Mouse (Mus musculus): ENCODE measurements around the gene Igsf3. TPM values are rescaled to one million over a fixed set of nuclear protein-coding genes. Genes with fewer than 3 reads are reported as not detected.

Gene Igsf3
- total RNA-seq, 2 experiments from 2014 or later = 18.0 to 18.5 TPM

DNA sequence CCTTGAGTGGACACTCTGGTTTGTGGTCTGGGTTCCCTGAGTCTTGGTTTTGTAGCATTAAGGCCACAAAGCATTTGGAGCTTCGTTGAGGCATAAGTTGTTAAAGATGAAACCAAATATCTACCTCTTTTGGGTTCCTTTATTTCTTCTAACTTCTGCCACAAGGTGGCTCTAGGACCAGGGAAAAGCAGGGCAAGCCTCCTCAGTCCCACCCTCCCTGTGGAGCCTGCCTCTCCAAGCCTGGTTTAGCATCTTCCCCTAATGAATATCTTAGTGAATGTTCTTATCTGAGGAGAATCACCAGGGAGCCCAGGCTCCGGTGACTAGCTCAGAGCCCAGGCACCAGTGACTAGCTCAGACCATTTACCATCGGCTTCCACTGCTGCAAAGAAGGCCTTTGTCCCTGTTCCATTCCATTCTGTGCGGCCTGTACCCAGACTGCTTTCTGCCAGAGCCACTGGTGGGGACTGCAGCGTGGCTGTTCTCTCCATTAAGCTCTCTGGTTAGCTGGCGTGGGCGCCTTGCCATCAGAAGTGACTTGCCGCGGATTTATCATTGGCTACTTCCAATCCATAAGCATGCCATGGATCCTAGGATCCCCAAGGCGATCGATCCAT lies 66.5 kb downstream of the Igsf3 start:
- peak in 1 of 2 experiments; percentile 15 for DNase-seq (ENCODE audit: low spot score in 2 of 2)

DNA sequence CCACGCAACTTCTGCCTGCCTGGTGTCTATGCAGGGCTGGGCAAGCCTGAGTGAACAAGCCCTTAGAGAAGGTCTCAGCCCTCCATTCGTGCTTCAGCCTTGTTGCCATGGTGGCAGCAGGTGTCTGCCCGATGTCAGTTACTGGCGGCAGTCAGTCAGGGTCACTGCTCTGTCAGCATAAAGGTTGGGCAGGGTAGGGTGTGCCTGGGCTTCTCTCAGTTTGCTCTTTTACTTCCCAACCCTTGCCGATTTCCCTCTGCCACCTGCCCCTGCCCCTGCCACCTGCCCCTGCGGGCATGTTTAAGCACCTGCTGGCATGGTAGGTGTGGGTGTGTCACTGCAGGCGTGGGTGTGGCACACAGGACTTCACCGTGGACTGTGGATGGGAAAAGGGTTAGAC lies 67.6 kb downstream of the Igsf3 start:
- no peak for DNase-seq (ENCODE audit: low spot score in 2 of 2)

DNA sequence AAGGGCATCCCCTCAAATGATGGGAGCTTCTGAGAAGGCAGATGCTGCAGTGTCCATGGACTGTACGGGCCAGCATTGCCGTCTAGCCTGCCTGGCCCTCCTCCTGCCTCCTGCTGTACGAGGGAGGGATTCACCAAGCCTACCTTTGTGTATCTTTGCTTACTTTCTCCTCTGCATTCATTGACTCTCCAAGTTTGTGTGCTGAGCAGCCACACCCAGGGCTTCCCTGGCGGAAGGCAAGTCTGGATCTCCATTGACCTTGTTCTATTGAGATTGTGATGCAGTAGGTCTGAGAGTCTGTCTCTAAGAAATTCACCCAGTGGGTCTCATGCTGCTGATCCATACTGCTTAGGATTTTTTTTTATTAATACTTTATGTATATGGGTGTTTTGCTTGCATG lies 70.4 kb downstream of the Igsf3 start:
- no peak for DNase-seq (ENCODE audit: low spot score in 2 of 2)

DNA sequence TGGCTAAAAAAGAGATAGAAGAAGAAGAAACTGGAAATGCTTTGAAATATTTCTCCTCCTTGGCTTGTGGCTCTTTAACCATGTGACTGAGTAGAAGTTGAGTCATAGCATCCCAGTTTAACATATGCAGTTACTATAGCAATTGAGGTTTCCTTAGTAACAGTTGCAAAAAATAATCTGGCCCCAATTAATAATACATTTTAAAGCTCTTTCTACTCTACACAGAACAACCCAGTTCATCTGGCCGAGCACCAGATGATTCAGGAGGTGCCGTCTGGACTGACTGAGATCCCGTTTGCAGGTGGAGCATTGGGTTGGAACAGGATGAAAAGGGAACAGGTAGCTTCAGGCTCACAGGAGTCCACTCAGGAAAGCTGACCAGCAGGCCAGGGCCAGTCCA lies 71.9 kb downstream of the Igsf3 start:
- peak in 1 of 2 experiments; percentile 46 for DNase-seq (ENCODE audit: low spot score in 2 of 2)

DNA sequence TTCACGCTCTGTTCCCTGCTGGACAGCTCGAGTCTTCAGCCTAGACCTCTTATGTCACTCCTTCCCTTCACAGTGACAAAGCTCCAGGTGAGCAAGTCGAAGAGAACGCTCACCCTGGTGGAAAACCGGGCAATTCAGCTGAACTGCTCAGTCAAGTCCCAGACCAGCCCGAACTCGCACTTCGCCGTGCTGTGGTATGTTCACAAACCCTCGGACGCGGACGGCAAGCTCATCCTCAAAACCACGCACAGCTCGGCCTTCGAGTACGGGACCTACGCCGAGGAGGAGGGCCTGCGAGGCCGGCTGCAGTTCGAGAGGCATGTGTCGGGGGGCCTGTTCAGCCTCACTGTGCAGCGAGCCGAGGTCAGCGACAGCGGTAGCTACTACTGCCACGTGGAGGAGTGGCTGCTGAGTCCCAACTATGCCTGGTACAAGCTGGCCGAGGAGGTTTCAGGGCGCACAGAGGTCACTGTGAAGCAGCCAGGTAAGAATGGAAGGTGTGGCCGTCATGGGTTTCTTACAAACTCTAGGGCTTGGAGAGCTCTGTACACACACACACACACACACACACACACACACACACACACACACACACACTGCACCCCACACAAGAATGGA lies 74.0 kb downstream of the Igsf3 start:
- DNase-seq (ENCODE audit: low spot score in 2 of 2) = no peak

DNA sequence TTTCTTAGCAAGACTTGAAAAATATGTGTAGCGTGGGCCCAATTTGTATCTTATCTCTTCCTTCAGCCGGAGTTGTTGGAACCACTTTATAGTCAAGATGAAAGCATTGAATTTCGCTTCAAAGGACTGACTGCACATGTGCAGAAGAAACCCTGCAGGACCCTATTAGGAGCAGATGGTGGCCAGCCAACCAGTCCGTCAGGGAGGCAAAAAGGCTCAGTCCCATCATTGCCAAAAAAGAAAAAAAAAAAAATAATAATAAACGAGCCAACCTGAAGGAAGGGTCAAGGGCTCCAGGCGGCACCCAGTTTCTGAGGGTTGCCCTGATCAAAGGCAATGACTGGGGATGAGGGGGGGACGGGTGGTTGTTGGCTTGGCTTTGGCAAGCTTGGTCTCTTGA lies 83.7 kb downstream of the Igsf3 start:
- no peak for DNase-seq (ENCODE audit: low spot score in 2 of 2)

DNA sequence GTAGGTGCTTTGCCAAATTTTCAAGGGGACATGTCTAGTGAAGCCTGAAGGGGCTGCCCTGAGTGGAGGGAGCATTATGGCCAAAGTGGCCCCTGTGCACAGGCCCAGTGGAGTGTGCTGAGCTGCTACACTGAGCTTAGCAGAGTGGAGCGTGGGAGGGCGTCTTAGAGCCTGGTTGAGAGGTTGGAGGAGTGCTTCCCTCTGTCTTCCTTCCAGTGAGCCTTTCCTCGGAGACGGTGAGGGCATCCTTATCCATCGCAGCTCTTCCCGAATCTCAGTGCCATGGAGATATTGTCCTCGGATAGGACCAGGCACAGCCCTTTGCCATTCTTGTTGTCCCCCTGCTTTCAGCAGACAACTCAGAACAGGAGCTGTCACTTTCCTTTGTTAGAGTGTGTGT lies 84.2 kb downstream of the Igsf3 start:
- DNase-seq (ENCODE audit: low spot score in 2 of 2) = no peak

DNA sequence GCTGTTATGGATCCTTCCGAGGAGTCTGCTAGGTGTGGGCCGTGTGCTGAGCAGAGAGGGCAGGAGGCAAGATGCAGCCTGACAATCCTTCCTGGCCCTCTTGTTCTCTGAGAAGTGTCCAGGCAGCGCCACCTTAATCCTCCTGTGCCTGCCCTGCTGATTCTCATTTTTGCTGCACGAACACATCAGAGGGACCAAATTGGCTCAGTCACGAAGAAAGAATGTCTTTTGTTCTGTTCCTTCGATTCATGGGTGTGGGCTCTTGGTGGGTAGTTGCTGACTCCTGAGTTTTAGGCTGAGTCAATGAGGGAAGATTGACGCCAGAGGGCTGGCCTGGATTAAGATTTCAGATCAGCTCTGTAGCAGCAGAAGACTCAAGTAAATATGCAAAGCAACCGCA lies 84.9 kb downstream of the Igsf3 start:
- no peak for DNase-seq (ENCODE audit: low spot score in 2 of 2)

DNA sequence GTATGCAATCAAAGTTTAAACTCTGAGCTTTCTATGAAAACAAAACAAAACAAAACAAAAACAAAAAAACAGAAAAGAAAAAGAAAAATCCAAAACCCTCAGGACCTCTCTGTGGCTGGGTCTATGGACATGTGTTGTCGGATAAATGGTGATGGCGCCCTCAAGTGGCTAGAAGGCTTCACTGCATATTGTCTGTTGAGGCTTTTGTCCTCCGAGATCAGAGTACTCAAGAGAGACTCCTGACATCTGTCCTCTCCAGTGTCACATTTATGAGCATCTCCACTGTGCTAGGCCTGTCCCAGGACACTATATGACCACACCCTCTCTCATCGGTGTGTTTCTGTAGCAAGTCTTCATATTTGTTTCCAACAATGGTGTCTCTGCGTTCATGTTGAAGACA lies 85.4 kb downstream of the Igsf3 start:
- DNase-seq (ENCODE audit: low spot score in 2 of 2) = peak; percentile 85

DNA sequence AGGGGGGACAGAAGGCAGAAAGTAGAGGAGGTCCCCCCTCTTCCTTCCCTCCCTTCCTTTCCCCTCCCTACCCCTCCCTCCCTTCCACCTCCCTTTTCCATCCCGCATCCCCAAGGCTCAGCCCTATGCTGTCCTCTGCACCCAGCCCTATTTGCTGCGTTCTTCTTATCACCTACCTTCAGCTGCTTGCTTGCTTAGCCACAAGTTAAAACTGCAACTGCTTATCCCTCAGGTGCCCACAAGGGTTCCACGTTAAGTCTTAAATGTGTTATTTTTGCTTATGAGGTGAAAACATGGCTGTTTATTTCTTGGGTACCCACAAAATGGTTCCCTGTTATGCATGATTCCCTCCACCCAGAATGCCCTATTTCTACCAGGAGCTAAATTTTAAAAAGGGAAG lies 86.6 kb downstream of the Igsf3 start:
- no peak for DNase-seq (ENCODE audit: low spot score in 2 of 2)

DNA sequence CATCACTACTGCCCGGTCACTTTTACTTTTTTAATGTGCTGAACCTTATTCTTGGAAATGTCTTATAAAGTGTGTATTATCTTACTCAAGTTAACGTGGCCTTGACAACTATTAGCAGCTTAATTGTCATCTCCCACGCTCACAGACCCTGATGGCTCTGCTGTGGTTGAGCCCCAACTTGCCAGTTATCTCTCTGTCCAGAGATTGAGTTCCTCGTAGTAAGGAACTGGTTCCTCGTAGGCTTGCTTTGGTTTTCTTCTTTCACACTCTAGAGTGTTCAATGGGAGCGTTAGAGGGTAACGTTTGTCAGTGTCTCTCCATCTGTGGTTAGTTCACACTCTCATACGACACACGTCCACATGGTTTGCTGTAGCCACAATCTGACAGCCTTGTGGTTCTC lies 92.8 kb downstream of the Igsf3 start:
- no peak for DNase-seq (ENCODE audit: low spot score in 2 of 2)

DNA sequence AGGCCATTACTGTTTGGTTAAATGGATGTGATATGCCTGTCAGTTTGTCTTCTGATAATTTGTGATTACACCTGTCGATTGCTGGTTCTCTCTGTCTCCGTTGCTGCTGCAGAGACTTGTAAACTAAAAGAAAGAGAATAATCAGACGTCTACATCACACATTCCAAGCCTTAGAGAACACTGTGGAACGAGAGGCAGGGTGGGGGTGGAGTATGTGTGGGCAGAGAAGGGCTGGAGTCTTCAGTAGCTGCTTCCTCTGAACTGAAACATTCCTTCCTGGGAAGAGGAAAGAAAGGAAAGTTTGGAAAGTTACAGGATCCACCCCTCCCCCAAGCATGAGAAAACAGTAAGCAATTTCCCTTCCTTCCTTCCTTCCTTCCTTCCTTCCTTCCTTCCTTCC lies 95.0 kb downstream of the Igsf3 start:
- DNase-seq (ENCODE audit: low spot score in 2 of 2) = no peak

DNA sequence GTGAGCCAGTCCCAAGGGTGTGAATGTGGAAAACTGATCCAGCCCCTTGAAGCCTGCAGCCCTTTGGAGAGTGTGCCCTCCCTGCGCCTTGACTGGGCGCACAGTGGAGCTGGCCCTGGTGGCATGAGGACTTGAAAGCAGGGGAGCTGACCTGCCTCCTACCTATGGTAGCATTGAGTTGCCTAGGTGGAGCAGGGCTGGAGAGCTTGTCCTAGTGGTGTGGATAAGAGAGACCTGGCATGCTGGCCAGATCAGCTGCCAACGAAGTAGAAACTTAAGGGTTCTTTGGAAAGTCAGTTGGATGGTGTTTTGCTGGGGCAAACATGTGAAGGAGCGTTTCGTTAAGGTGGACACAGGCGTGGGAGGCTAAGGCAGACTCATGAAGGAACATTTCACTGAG lies 105.1 kb downstream of the Igsf3 start:
- no peak for DNase-seq (ENCODE audit: low spot score in 2 of 2)

DNA sequence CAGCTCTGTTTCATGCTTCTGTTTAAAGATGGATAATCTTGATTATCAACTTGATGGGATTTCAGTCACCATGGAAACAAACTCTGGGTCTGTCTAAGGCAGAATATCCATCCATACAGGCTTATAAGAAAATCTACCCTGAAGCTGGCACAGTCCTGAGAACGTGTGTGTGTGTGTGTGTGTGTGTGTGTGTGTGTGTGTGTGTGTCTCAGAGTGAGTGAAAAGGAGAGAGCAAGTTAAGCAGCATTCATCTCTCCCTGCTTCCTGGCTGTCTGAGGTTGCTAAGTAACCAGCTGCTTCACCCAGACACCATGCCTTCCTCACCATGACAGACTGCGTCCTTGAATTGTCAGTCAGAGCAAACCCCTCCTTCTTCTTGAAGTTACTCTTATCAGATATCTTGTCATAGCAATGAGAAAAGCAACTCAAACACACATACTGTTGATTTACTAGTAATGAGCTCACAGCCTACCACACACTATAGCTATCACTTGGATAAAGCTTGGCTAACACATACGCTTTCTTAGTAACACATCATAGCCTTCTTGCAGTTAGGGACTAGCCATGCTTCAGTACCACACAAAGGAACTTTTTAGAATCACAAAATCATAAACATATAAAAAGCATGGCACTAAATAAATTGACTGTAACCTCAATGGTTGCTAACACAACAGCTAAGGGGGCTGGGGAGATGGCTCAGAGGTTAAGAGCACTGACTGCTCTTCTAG lies 106.5 kb downstream of the Igsf3 start:
- DNase-seq (ENCODE audit: low spot score in 2 of 2) = no peak

DNA sequence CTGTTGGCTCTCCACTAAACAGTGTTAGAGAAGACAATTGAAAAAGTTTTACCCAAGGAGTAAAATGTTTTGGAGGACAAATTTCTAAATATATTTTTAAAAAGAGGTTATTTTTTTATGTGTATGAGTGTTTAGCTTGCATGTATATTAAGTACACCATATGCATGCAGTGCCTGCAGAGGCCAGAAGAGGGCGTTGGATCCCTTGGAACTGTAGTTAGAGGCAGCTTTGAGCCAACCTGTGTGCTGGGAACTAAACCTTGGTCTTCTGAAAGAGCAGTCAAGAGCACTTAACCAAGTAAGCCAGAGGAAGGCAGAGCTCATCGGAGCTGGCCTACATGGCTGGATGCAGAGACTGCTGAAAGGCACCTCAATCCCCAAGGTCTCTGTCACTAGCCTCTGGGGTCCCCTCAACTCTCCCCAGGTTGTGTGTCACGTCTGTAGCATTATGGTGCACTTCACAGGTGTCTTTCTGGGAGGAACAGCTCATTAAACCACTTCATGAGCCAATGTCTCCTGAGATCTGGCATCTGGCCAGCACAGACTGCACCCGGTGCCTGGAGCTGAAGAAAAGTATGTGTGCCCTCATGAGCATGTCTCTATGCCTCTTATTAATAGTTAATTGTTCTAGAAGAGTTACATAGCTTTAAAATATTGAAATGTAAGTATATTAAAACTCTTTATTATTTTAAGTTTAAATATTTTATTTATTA lies 109.3 kb downstream of the Igsf3 start:
- no peak for DNase-seq (ENCODE audit: low spot score in 2 of 2)

DNA sequence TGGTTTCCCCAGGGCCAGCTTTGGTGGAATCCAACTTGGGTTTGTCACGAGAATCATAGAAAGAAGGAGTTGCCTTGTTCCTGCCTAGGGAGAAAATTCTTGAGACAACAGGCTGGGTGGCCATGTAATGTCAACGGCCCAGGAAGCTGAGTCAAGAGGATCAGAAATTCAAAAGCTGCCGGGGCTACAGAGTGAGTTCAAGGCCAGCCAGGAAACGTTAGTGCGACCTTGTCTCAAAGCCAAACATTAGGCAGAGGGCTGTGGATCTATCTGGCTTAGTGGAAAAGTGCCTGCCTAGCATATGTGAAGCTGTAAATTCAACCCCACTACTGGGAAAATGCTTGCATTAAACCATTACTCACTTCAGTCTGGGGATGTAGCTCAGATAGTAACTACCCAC lies 110.6 kb downstream of the Igsf3 start:
- DNase-seq (ENCODE audit: low spot score in 2 of 2) = no peak

DNA sequence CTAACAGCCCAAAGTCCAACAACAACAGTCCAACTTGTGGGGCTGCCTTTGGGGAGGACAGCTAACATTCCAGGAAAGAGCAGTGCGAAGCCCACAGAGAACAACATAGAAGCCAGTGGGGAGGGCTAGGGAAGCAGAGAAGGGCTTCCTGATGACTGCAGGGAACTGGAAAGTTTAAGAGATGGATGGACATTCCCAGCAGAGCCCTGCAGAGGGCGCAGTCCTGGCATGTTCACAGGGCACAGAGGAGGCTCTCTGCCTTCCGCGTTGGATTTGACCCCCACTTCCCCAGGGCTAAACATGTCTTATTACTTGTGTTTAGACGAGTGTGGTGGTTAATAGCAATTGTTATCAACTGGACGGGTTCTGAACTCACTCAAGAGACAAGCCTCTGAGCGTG lies 111.3 kb downstream of the Igsf3 start:
- DNase-seq (ENCODE audit: low spot score in 2 of 2) = no peak

DNA sequence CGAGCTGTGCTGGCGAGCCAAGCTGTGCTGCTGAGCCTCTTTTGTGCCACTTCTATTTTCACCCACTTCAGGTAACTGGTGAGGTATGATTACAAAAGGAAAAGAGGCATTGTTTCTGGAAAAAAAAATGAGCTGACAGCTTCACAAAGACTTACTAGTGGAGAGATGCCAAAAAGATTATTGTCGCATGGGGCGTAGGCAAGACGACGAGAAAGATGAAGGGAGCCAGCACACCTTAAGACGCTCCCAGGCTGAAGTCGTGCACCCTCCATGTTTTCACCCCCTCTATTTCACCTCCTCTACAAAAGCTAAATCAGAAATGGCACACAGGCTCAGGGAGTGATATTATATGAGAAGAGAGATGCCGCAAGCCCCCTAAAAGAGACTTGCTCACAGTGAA lies 113.6 kb downstream of the Igsf3 start:
- DNase-seq (ENCODE audit: low spot score in 2 of 2) = no peak

DNA sequence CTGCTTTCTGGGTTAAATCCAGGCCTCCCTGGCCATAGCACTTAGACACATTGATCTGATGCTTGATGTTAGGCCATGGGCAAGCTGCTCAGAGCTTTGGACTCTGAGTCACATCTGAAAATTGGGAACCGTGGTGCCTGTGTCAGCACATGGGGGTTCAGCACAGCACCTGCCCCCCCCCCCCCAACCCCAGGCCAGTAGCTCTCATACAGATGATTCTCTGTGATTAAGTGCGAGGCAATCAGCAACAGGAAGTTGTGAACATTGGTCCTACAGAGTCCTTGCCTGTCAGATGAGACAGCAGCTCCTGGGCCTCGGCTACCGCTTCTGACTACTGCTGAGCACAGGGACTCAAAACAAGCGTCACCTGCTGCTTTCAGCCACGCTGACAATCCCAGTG lies 116.0 kb downstream of the Igsf3 start:
- DNase-seq (ENCODE audit: low spot score in 2 of 2) = no peak

DNA sequence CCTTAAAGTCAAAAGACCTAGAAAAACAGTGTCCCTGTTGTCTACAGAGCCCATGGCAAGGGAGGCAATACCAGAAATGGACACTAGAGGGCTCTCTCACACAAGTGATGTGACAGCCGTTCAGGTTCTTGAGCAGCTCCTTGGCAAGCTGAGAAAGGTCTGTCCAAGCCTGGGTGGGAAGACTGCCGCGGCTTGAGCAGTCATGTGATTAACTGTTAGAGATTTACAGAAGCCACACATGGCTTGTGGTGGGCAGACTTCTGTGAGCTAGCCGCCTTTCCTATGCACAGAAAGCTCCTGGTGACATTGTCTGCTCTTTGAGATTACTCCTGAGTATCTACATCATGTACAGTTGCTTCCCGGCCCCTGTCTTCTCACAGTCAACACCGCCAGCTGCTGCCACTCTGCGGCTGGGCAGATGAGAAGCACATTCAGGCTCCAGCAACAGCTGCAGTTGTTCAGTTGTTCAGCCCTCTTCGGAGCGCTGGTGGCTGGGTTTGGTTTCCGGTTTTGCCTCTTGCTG lies 117.1 kb downstream of the Igsf3 start:
- DNase-seq (ENCODE audit: low spot score in 2 of 2) = peak; percentile 88 to 95

DNA sequence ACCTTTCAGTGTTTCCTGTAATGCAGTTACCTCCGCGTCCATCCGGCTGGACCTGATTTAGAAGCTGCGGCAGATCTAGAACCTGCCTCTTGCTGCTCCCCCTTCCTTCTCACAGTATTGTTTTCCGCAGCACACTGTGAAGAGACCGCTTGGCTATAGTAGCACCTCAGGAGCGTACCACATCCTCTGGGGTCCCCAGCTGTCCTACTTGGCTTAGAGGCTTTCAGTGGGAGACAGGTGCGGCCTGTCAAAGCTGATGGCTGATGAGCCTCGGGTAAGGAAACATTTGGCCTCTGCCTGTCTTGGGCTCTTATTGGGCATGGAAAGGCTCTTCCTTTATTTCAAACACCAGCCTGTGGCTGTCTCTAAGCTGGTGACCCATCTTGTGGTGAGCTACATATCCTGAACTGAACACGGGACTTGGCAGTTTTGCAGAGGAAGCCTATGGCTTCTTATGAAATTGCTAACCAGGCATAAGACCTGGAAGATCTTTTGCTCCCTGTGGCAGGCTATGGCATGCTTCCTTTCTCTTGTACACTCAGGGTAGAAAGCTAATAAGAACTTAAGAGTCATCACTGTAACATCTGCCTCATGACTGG lies 120.6 kb downstream of the Igsf3 start:
- no peak for DNase-seq (ENCODE audit: low spot score in 2 of 2)
